Mouse (Mus musculus) adipose tissue, adult 10 weeks (tissue): ENCODE results near the gene Wdsub1. TPM values are rescaled to one million over a fixed set of nuclear protein-coding genes. Genes with fewer than 3 reads are reported as not detected.

ENCODE experiments used
- polyA plus RNA-seq: library from polyadenylated mRNA; stranded (reverse); fragments of 350-450 nt; fragmentation: Illumina TruSeq; extraction: RNeasy Lipid Tissue Mini Kit (QIAGEN cat#74804); gene quantifications from one replicate; pipeline ENCODE4 v1.2.3, GENCODE M21; 2014; ENCODE audit warnings: low read depth, low replicate concordance

Wdsub1 gene
- 38.3 TPM for polyA plus RNA-seq

GRCm38 (mm10) chr2:59881831-59882741, at the start of gene Wdsub1:
Gene Wdsub1, minus strand, starts transcription at chr2:59882591.

